Mouse (Mus musculus) stomach, postnatal 0 days (tissue): ENCODE results near the gene Tom1. TPM values are rescaled to one million over a fixed set of nuclear protein-coding genes. Genes with fewer than 3 reads are reported as not detected.
A peak's percentile ranks its signal among the peaks of the same experiment; 100 is the strongest.

Experiments used
- ATAC-seq: fragments of 200-750 bp; cut with Nextera tagmentation; 2 replicates; pipeline ENCODE4 v1.8.0; 2017; ENCODE audit not compliant: low FRiP score, low TSS enrichment
- DNase-seq: peaks from one replicate; pipeline ENCODE4 v3.0.0-alpha.2; 2016; ENCODE audit warnings: low spot score
- H3K27ac ChIP-seq: fragments of 300-500 bp; sonication (generic); replicated peaks from 2 replicates; pipeline ENCODE4 v1.5.1; 2014; ENCODE audit warnings: mild to moderate bottlenecking, control low read depth
- H3K27me3 ChIP-seq: fragments of 300-500 bp; sonication (generic); 2 replicates; pipeline ENCODE4 v1.6.1; 2014; ENCODE audit warnings: low read length; ENCODE audit not compliant: control insufficient read depth, insufficient read depth
- H3K36me3 ChIP-seq: fragments of 300-500 bp; sonication (generic); 2 replicates; pipeline ENCODE4 v1.6.1; 2014; ENCODE audit warnings: low read length, mixed read lengths; ENCODE audit not compliant: control insufficient read depth, insufficient read depth
- H3K4me1 ChIP-seq: fragments of 300-500 bp; sonication (generic); replicated peaks from 2 replicates; pipeline ENCODE4 v1.6.1; 2014; ENCODE audit warnings: antibody characterized with exemption; ENCODE audit not compliant: control insufficient read depth, insufficient read depth
- H3K4me2 ChIP-seq: fragments of 300-500 bp; sonication (generic); replicated peaks from 2 replicates; pipeline ENCODE4 v1.6.1; 2014; ENCODE audit warnings: low read depth, mild to moderate bottlenecking, control low read depth, moderate library complexity
- H3K4me3 ChIP-seq: fragments of 300-500 bp; sonication (generic); 2 replicates; pipeline ENCODE4 v1.5.1; 2014; ENCODE audit warnings: low read depth, low read length, control low read depth
- H3K9ac ChIP-seq: fragments of 300-500 bp; sonication (generic); 2 replicates; pipeline ENCODE4 v1.6.1; 2014; ENCODE audit warnings: mild to moderate bottlenecking, low read length, control low read depth, mixed read lengths
- H3K9me3 ChIP-seq: fragments of 300-500 bp; sonication (generic); 2 replicates; pipeline ENCODE4 v1.6.1; 2016; ENCODE audit warnings: low read length; ENCODE audit not compliant: control insufficient read depth
- CTCF ChIP-seq: IDR thresholded peaks from 2 replicates; pipeline ENCODE4 v1.5.1; 2016; ENCODE audit warnings: antibody characterized with exemption, low read depth, mild to moderate bottlenecking, moderate library complexity
- EP300 ChIP-seq: optimal IDR thresholded peaks from 2 replicates; pipeline ENCODE3; 2016; ENCODE audit warnings: antibody characterized with exemption
- WGBS: fragments of 180-500 bp; shearing (Covaris S2); extraction: QIAGEN DNeasy Blood & Tissue Kit; methylation state at CpG from one replicate; pipeline ENCODE4 v1.1.7; 2014; 5-methylcytosine and 5-hydroxymethylcytosine counted together
- polyA plus RNA-seq: library from polyadenylated mRNA; unstranded; fragments of >200 nt; fragmentation: Nextera tagmentation; extraction: Ambion mirVana; gene quantifications from 2 replicates; pipeline ENCODE4 v1.2.1, GENCODE M21; 2015

The Tom1 gene
- polyA plus RNA-seq, 1 experiment from 2014 or later = 39.2 TPM

- Histone ChIP-seq H3K9me3 (no peaks in the 10 kb centered on the region), H3K4me3 (no peak overlapping the region), H3K4me1 (no peaks in the 10 kb centered on the region), H3K36me3 (no peaks in the 10 kb centered on the region), H3K4me2 (no peak overlapping the region), H3K9ac (no peak overlapping the region), H3K27me3 (no peaks in the 10 kb centered on the region), H3K27ac (no peak overlapping the region)
- no peak for ATAC-seq
- WGBS = 63% methylated on average over 1 of the region's 1 CpGs
- DNase-seq = no peak
- TF ChIP-seq EP300 (no peak), CTCF (no peak)
These were observed 17.1 kb upstream of the Tom1 start for GRCm38 (mm10) chr8:75016422-75016821.

DNA sequence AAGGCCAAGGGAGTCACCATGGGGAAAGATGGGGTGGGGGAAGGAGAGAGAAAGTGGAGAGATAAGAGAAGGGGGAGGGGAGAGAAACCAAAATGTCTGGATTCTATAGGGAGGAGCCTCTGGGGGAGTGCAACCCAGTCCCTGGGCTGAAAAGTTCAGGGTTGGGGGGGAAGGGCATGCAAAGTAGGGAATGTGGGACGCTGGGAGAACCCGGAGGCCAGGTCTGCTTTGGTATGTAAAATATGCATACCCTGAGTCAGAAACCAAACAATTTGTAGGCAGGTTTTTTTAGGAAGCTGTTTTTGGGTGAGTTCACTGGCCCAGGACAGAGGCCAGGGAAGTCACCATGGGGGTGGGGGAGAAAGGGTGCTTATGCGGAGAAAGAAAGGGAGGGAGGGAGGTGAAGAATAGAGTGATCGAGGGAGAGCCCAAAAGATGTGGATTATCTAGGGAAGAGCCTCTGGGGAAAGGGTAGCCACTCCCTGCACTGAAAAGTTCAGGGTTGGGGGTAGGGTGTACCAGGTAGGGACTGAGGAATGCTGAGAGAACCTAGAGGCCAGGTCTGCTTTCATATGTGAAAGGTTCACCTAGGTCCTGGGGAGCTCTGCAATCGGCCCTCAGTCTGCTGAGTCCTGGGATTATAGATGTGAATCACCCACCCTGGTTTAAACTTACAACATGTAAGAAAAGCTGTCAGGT is 15.1 kb upstream of the Tom1 start:
- no peak overlapping the region for H3K27ac ChIP-seq
- DNase-seq (no peak), ATAC-seq (no peak)

DNA sequence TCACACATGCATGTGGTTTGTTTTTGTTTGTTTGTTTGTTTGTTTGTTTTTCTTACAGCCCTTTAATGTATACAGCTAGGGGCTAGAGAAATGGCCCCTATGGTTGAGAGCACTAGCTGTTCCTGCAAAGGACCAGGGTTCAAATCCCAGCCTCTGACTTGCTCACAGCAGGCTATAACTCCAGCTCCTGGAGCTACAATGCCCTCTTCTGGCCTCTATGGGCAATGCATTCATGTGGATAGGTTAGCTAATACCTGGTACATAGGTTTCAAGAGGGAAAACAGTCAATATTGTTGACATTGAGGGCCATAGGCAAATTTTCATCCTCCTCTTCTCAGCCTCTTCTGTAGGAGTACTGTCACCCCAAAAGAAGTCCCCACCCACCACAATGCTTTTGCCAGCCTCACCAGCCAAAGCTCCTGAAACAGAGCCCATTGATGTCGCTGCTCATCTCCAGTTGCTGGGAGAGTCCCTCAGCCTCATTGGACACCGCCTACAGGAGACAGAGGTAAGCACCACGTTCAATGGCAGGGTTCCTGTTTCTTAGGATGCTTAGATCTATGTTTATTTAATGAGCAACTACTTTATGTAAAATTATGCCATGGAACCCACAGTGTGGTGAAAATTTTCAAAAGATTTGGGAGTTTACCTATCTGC is 9.7 kb upstream of the Tom1 start:
- Histone ChIP-seq H3K9me3 (no peaks in the 10 kb centered on the region), H3K4me3 (no peak overlapping the region), H3K4me1 (no peaks in the 10 kb centered on the region), H3K27ac (no peak overlapping the region), H3K4me2 (no peak overlapping the region), H3K9ac (no peak overlapping the region), H3K27me3 (no peaks in the 10 kb centered on the region), H3K36me3 (peaks cover 7% of the 10 kb centered on the region; the same call in 1 of the 2 replicates)
- DNase-seq (no peak), ATAC-seq (no peak)
- 90% methylated on average over 3 of the region's 3 CpGs for WGBS
- no peak for TF ChIP-seq EP300
- TF ChIP-seq CTCF = peak; percentile 53

More for the DNA sequence above, 15.1 kb upstream of the Tom1 start:
- Histone ChIP-seq H3K4me2 (no peak overlapping the region), H3K27me3 (no peaks in the 10 kb centered on the region), H3K4me3 (no peak overlapping the region), H3K9me3 (no peaks in the 10 kb centered on the region), H3K4me1 (no peaks in the 10 kb centered on the region), H3K36me3 (peaks cover 3% of the 10 kb centered on the region; the same call in 1 of the 2 replicates), H3K9ac (no peak overlapping the region)
- TF ChIP-seq CTCF (no peak), EP300 (no peak)
- WGBS = 25% methylated on average over 5 of the region's 5 CpGs

DNA sequence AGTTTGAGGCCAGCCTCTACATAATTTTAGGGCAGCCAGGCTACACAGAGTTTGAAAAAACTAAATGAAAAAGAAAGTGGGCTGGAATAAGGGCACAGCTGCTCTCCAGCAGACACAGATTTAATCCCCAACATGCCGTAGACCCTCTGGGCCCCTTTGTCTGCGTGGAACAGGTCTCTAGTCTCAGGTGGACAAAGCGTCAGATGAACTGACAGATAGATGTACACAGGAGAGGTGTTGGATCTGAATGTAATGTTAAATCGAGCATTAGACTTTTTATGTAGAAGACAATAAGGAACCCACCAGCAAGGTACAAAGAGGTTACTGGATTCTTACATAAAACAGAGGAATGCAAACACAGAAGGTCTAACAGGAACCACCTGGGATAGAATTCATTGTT is 7.7 kb upstream of the Tom1 start:
- Histone ChIP-seq H3K36me3 (peaks cover 12% of the 10 kb centered on the region; the same call in 1 of the 2 replicates), H3K27me3 (no peaks in the 10 kb centered on the region), H3K9me3 (no peaks in the 10 kb centered on the region), H3K27ac (no peak overlapping the region), H3K4me3 (no peak overlapping the region), H3K9ac (no peak overlapping the region), H3K4me2 (no peak overlapping the region), H3K4me1 (no peaks in the 10 kb centered on the region)
- DNase-seq (no peak), ATAC-seq (no peak)
- 89% methylated on average over 4 of the region's 4 CpGs for WGBS
- TF ChIP-seq EP300 (no peak), CTCF (no peak)

GRCm38 (mm10) chr8:75030453-75031024 is 3.0 kb upstream of the Tom1 start:
- no peaks in the 10 kb centered on the region for H3K4me1 ChIP-seq
- no peak overlapping the region for H3K27ac ChIP-seq
- no peak overlapping the region for H3K9ac ChIP-seq
- H3K9me3 ChIP-seq = no peaks in the 10 kb centered on the region
- peaks cover 6% of the 10 kb centered on the region; the same call in 1 of the 2 replicates for H3K36me3 ChIP-seq
- H3K4me3 ChIP-seq = no peak overlapping the region
- H3K4me2 ChIP-seq = no peak overlapping the region
- no peak for DNase-seq
- TF ChIP-seq CTCF (peak; percentile 37), EP300 (no peak)
- H3K27me3 ChIP-seq = no peaks in the 10 kb centered on the region
- 87% methylated on average over 3 of the region's 3 CpGs for WGBS
- ATAC-seq = no peak

DNA sequence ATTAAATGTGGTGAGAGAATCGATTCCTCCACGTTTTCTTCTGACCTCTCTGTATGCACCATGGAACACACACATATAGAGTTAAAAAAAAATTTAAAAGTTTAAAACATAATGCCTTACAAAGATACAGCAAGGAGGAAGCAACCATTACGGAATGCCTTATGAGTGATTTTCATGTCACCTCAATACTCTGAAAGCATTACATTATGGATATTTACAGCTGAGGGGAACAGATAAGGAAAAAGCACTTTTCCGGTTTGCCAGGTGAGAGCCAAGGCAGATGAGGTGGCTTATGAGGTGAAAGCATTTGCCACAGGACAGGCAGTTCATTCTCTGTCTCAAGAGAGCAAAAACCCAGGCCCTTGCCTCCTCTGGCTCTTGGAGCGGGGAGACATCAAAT is 544 bp upstream of the Tom1 start:
- 55% methylated on average over 5 of the region's 5 CpGs for WGBS
- Histone ChIP-seq H3K9me3 (no peaks in the 10 kb centered on the region), H3K9ac (peak overlapping the region; percentile 35; the same call in 1 of the 2 replicates), H3K4me2 (peak overlapping the region; percentile 86), H3K27me3 (no peaks in the 10 kb centered on the region), H3K4me1 (no peaks in the 10 kb centered on the region), H3K4me3 (peak overlapping the region; percentile 68), H3K36me3 (peaks cover 6% of the 10 kb centered on the region; the same call in 1 of the 2 replicates), H3K27ac (peak overlapping the region; percentile 56)
- ATAC-seq (no peak), DNase-seq (no peak)
- no peak for TF ChIP-seq EP300
- TF ChIP-seq CTCF = no peak
